Mouse (Mus musculus) limb, embryonic 13.5 days (tissue): ENCODE data around the gene Camsap2. TPM values are rescaled to one million over a fixed set of nuclear protein-coding genes. Genes with fewer than 3 reads are reported as not detected.

Experiments
- ATAC-seq: fragments of 200-750 bp; cut with Nextera tagmentation; 2 replicates; pipeline ENCODE4 v1.8.0; 2017; ENCODE audit warnings: low read depth, moderate number of reproducible peaks, moderate TSS enrichment; ENCODE audit not compliant: low FRiP score
- H3K27ac ChIP-seq: fragments of 300-500 bp; sonication (generic); 2 replicates; pipeline ENCODE4 v1.5.1; 2015; ENCODE audit warnings: inconsistent platforms, mild to moderate bottlenecking, moderate library complexity
- H3K27me3 ChIP-seq: fragments of 300-500 bp; sonication (generic); 2 replicates; pipeline ENCODE4 v1.6.1; 2015; ENCODE audit warnings: mild to moderate bottlenecking, inconsistent platforms
- H3K36me3 ChIP-seq: fragments of 300-500 bp; sonication (generic); 2 replicates; pipeline ENCODE4 v1.6.1; 2015; ENCODE audit warnings: inconsistent platforms, mild to moderate bottlenecking, moderate library complexity
- H3K4me1 ChIP-seq: fragments of 300-500 bp; sonication (generic); 2 replicates; pipeline ENCODE4 v1.6.1; 2015; ENCODE audit warnings: inconsistent platforms
- H3K4me2 ChIP-seq: fragments of 300-500 bp; sonication (generic); replicated peaks from 2 replicates; pipeline ENCODE4 v1.6.1; 2015; ENCODE audit warnings: inconsistent platforms, mild to moderate bottlenecking, moderate library complexity
- H3K4me3 ChIP-seq: fragments of 300-500 bp; sonication (generic); 2 replicates; pipeline ENCODE4 v1.5.1; 2015; ENCODE audit warnings: moderate library complexity, mild to moderate bottlenecking, inconsistent platforms
- H3K9ac ChIP-seq: fragments of 300-500 bp; sonication (generic); 2 replicates; pipeline ENCODE4 v1.6.1; 2015; ENCODE audit warnings: mild to moderate bottlenecking, inconsistent platforms
- H3K9me3 ChIP-seq: fragments of 300-500 bp; sonication (generic); 2 replicates; pipeline ENCODE4 v1.6.1; 2016; ENCODE audit warnings: inconsistent platforms
- WGBS: fragments of 180-500 bp; shearing (Covaris S2); methylation state at CpG from one replicate; pipeline ENCODE4 v1.1.7; 2015; 5-methylcytosine and 5-hydroxymethylcytosine counted together
- polyA plus RNA-seq: library from polyadenylated mRNA; unstranded; fragments of >200 nt; fragmentation: Nextera tagmentation; extraction: Ambion mirVana; gene quantifications from 2 replicates; pipeline ENCODE4 v1.2.1, GENCODE M21; 2015

Camsap2 gene
- polyA plus RNA-seq, 1 experiment from 2014 or later = 9.9 TPM

GRCm38 (mm10) chr1:136254503-136255065 lies 91.3 kb downstream of the Camsap2 start:
- no peaks in the 10 kb centered on the region for H3K36me3 ChIP-seq
- no peak overlapping the region for H3K9ac ChIP-seq
- H3K4me3 ChIP-seq = no peak overlapping the region
- no peak for ATAC-seq
- no peak overlapping the region for H3K27ac ChIP-seq
- no peak overlapping the region for H3K4me2 ChIP-seq
- peaks cover 7% of the 10 kb centered on the region for H3K4me1 ChIP-seq
- H3K9me3 ChIP-seq = no peaks in the 10 kb centered on the region
- peaks cover 47% of the 10 kb centered on the region for H3K27me3 ChIP-seq
- WGBS = 84% methylated on average over 10 of the region's 10 CpGs

DNA sequence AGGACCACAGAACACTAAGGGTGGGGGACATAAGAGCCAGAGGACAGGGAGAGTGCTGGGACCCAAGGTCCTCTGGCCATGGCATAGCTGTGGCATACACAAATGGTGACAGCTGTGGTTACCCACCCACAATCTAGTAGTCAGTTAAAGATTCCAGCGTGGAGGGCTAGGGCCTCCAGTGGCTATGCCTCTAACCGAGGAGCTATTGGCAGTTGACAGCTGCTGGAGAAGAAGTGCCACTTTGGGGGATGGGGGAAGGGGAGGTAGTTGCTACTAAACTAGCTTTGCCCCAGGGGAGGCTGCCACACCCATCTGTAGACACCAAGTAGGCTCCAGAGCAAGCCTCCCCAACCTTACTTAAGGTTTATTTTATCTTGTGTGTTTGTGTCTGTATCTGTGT lies 92.4 kb downstream of the Camsap2 start:
- Histone ChIP-seq H3K36me3 (no peaks in the 10 kb centered on the region), H3K4me2 (no peak overlapping the region), H3K4me1 (peaks cover 5% of the 10 kb centered on the region; the same call in 1 of the 2 replicates), H3K4me3 (no peak overlapping the region), H3K9ac (no peak overlapping the region), H3K27me3 (peaks cover 36% of the 10 kb centered on the region), H3K27ac (no peak overlapping the region), H3K9me3 (no peaks in the 10 kb centered on the region)
- no peak for ATAC-seq
- 10% methylated on average over 2 of the region's 2 CpGs for WGBS

GRCm38 (mm10) chr1:136249662-136250061 lies 96.2 kb downstream of the Camsap2 start:
- no peak overlapping the region for H3K9ac ChIP-seq
- no peak overlapping the region for H3K4me2 ChIP-seq
- WGBS = 38% methylated on average over 5 of the region's 5 CpGs
- no peaks in the 10 kb centered on the region for H3K36me3 ChIP-seq
- no peak overlapping the region for H3K27ac ChIP-seq
- no peaks in the 10 kb centered on the region for H3K27me3 ChIP-seq
- ATAC-seq = no peak
- H3K9me3 ChIP-seq = no peaks in the 10 kb centered on the region
- H3K4me1 ChIP-seq = no peaks in the 10 kb centered on the region
- no peak overlapping the region for H3K4me3 ChIP-seq

- no peak overlapping the region for H3K9ac ChIP-seq
- H3K9me3 ChIP-seq = no peaks in the 10 kb centered on the region
- H3K4me3 ChIP-seq = no peak overlapping the region
- no peak overlapping the region for H3K4me2 ChIP-seq
- no peaks in the 10 kb centered on the region for H3K36me3 ChIP-seq
- no peak overlapping the region for H3K27ac ChIP-seq
- 86% methylated on average over 5 of the region's 5 CpGs for WGBS
- no peak for ATAC-seq
- no peaks in the 10 kb centered on the region for H3K4me1 ChIP-seq
- H3K27me3 ChIP-seq = no peaks in the 10 kb centered on the region
Observed at GRCm38 (mm10) chr1:136247393-136247792, 98.5 kb downstream of the Camsap2 start.

DNA sequence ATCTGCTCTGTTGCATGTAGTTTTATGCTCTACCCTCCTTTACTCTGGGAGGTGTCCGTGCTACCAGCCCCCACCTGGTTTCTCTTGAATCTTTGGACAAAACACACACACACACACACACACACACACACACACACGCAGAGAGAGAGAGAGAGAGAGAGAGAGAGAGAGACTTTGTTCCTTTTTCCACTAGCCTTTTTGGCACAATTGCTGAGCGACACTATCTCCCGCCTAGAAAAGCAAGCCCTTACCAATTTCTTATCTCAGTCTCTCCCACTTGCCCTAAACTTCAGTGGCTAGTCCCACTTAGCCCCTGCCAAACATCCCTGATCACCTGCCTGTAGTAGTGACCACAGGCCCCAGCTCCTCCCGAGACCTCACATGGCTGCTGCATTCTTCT lies 101.4 kb downstream of the Camsap2 start:
- H3K27ac ChIP-seq = no peak overlapping the region
- no peaks in the 10 kb centered on the region for H3K27me3 ChIP-seq
- no peaks in the 10 kb centered on the region for H3K36me3 ChIP-seq
- H3K4me2 ChIP-seq = no peak overlapping the region
- H3K4me1 ChIP-seq = no peaks in the 10 kb centered on the region
- H3K9ac ChIP-seq = no peak overlapping the region
- no peaks in the 10 kb centered on the region for H3K9me3 ChIP-seq
- H3K4me3 ChIP-seq = no peak overlapping the region
- 82% methylated on average over 5 of the region's 5 CpGs for WGBS
- no peak for ATAC-seq

DNA sequence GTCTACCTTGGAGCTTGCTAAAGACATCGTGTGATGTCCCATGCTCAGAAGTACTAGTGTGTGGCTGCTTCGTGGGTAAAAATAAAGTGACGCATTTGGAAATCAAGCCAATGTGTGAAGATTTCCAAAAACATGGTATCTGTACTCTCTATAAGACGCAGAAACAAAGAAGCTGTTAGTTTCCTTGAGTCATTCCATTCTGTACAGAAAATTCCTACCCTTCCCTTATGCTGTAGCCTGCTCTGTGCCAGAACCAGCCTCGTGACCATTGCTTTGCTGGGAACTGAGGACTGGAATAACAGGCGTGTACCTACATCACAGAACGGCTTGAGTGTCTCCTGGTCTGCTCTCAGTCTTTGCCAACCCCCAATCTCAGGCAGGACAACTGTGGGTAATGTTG lies 104.1 kb downstream of the Camsap2 start:
- ATAC-seq = no peak
- Histone ChIP-seq H3K4me1 (no peaks in the 10 kb centered on the region), H3K9me3 (no peaks in the 10 kb centered on the region), H3K4me3 (no peak overlapping the region), H3K27me3 (no peaks in the 10 kb centered on the region), H3K9ac (no peak overlapping the region), H3K36me3 (no peaks in the 10 kb centered on the region), H3K4me2 (no peak overlapping the region), H3K27ac (no peak overlapping the region)
- WGBS = 85% methylated on average over 7 of the region's 7 CpGs

DNA sequence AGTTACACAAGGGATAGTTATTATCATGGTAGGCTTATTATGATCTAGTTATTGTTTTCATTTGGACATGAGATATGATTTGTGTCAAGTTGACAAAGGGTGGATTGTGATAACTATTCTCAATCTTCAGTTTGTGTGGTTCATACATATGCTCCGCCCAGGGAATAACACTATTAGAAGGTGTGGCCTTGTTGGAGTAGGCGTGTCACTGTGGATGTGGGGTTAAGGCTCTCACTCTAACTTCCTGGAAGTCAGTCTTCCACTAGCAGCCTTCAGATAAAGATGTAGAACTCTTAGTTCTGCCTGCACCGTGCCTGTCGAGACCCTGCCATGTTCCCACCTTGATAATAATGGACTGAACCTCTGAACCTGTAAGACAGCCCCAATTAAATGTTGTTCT lies 107.4 kb downstream of the Camsap2 start:
- Histone ChIP-seq H3K9me3 (no peaks in the 10 kb centered on the region), H3K36me3 (no peaks in the 10 kb centered on the region), H3K4me2 (no peak overlapping the region), H3K9ac (no peak overlapping the region), H3K4me3 (no peak overlapping the region), H3K4me1 (peaks cover 6% of the 10 kb centered on the region; the same call in 1 of the 2 replicates), H3K27ac (no peak overlapping the region), H3K27me3 (no peaks in the 10 kb centered on the region)
- ATAC-seq = no peak
- WGBS = 90% methylated on average over 4 of the region's 4 CpGs

- peak overlapping the region; percentile 52; the same call in 1 of the 2 replicates for H3K27ac ChIP-seq
- H3K4me2 ChIP-seq = peak overlapping the region; percentile 81
- no peaks in the 10 kb centered on the region for H3K9me3 ChIP-seq
- ATAC-seq = no peak
- H3K27me3 ChIP-seq = no peaks in the 10 kb centered on the region
- peak overlapping the region; percentile 78 for H3K9ac ChIP-seq
- H3K4me1 ChIP-seq = peaks cover 40% of the 10 kb centered on the region
- H3K36me3 ChIP-seq = no peaks in the 10 kb centered on the region
- H3K4me3 ChIP-seq = peak overlapping the region; percentile 68
- WGBS = 3% methylated on average over 9 of the region's 9 CpGs
Observed at GRCm38 (mm10) chr1:136234595-136235092, 111.3 kb downstream of the Camsap2 start.

GRCm38 (mm10) chr1:136233892-136234594 lies 111.9 kb downstream of the Camsap2 start, which contains the start of gene Inava:
Gene Inava (minus strand): TSS chr1:136234264.
- Histone ChIP-seq H3K36me3 (no peaks in the 10 kb centered on the region), H3K4me1 (peaks cover 46% of the 10 kb centered on the region), H3K4me3 (peak within 1 kb of the TSS; percentile 68), H3K27me3 (no peaks in the 10 kb centered on the region), H3K9me3 (no peaks in the 10 kb centered on the region), H3K27ac (peak within 1 kb of the TSS; percentile 52), H3K4me2 (peak within 1 kb of the TSS; percentile 81), H3K9ac (peak within 1 kb of the TSS; percentile 78)
- ATAC-seq = peak; percentile 81
- WGBS = 0% methylated on average over 43 of the region's 51 CpGs

- H3K27ac ChIP-seq = peak overlapping the region; percentile 23
- H3K36me3 ChIP-seq = peaks cover under 1% of the 10 kb centered on the region; the same call in 1 of the 2 replicates
- H3K9ac ChIP-seq = peak overlapping the region; percentile 78
- H3K4me1 ChIP-seq = peaks cover 54% of the 10 kb centered on the region
- under 1% methylated on average over 23 of the region's 23 CpGs for WGBS
- H3K4me3 ChIP-seq = peak overlapping the region; percentile 68
- no peak for ATAC-seq
- no peaks in the 10 kb centered on the region for H3K27me3 ChIP-seq
- H3K4me2 ChIP-seq = peak overlapping the region; percentile 81
- H3K9me3 ChIP-seq = no peaks in the 10 kb centered on the region
Observed at GRCm38 (mm10) chr1:136232986-136233790, 112.7 kb downstream of the Camsap2 start.

DNA sequence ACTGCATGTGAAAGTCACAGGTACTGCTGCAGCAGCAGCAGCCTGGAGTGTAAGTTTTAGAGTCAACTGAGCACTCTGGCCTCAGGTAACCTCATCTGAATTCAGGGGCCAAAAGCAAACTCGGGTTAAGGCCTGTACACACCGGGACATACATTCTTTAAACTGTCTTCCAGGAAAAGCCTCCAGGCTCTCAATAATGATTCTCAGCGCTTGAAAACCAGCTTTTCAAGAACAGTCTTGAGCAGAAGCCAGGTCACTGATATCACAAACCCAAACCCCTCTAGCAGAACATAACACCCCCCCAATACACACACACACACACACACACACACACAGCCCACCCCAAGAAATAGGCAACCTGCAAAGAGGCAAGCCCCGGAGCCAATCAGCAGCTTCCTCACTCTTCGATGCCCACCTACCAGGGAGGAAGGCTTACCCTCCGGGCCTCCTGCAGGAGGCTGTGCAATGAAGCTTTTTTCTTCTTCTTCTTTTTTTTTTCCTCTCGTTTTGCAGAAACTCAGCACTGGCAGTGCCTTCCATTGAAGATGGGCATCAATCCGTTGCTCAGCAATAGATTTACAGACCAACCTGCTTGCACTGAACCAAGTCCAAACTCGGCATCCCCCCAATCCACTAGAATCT lies 113.5 kb downstream of the Camsap2 start:
- Histone ChIP-seq H3K4me2 (peak overlapping the region; percentile 81), H3K4me1 (peaks cover 60% of the 10 kb centered on the region), H3K9ac (peak overlapping the region; percentile 78), H3K36me3 (peaks cover 9% of the 10 kb centered on the region; the same call in 1 of the 2 replicates), H3K4me3 (peak overlapping the region; percentile 68), H3K9me3 (no peaks in the 10 kb centered on the region), H3K27me3 (no peaks in the 10 kb centered on the region), H3K27ac (peak overlapping the region; percentile 23; the same call in 1 of the 2 replicates)
- 2% methylated on average over 9 of the region's 9 CpGs for whole genome bisulfite sequencing
- no peak for ATAC-seq
